Mouse (Mus musculus) lung, postnatal 0 days (tissue): ENCODE data around the gene Ano10. TPM values are rescaled to one million over a fixed set of nuclear protein-coding genes. Genes with fewer than 3 reads are reported as not detected.
A peak's percentile ranks its signal among the peaks of the same experiment; 100 is the strongest.

Experiments
- ATAC-seq: fragments of 200-750 bp; cut with Nextera tagmentation; 2 replicates; pipeline ENCODE4 v1.8.0; 2017; ENCODE audit warnings: moderate library complexity
- DNase-seq: peaks from one replicate; pipeline ENCODE4 v3.0.0-alpha.2; 2016; ENCODE audit warnings: low spot score
- H3K27ac ChIP-seq: fragments of 300-500 bp; sonication (generic); 2 replicates; pipeline ENCODE4 v1.5.1; 2014; ENCODE audit warnings: antibody characterized with exemption, mild to moderate bottlenecking, low read length, mixed read lengths
- H3K27me3 ChIP-seq: fragments of 300-500 bp; sonication (generic); replicated peaks from 2 replicates; pipeline ENCODE4 v1.6.1; 2014; ENCODE audit warnings: low read length, mixed read lengths; ENCODE audit not compliant: insufficient read depth
- H3K36me3 ChIP-seq: fragments of 300-500 bp; sonication (generic); 2 replicates; pipeline ENCODE4 v1.6.1; 2014; ENCODE audit warnings: low read length, mixed read lengths; ENCODE audit not compliant: insufficient read depth
- H3K4me1 ChIP-seq: fragments of 300-500 bp; sonication (generic); 2 replicates; pipeline ENCODE4 v1.6.1; 2014; ENCODE audit warnings: antibody characterized with exemption, low read depth, low read length, mixed read lengths; ENCODE audit not compliant: insufficient read depth
- H3K4me2 ChIP-seq: fragments of 300-500 bp; sonication (generic); replicated peaks from 2 replicates; pipeline ENCODE4 v1.6.1; 2014; ENCODE audit warnings: low read depth, mild to moderate bottlenecking, low read length, moderate library complexity, mixed read lengths
- H3K4me3 ChIP-seq: fragments of 300-500 bp; sonication (generic); 2 replicates; pipeline ENCODE4 v1.5.1; 2014; ENCODE audit warnings: low read depth, low read length
- H3K9ac ChIP-seq: fragments of 300-500 bp; sonication (generic); replicated peaks from 2 replicates; pipeline ENCODE4 v1.6.1; 2014; ENCODE audit warnings: low read depth, mild to moderate bottlenecking
- H3K9me3 ChIP-seq: fragments of 300-500 bp; sonication (generic); 2 replicates; pipeline ENCODE4 v1.6.1; 2016; ENCODE audit warnings: low read length, mixed read lengths
- CTCF ChIP-seq: IDR thresholded peaks from 2 replicates; pipeline ENCODE4 v1.5.1; 2016; ENCODE audit warnings: antibody characterized with exemption, mild to moderate bottlenecking
- EP300 ChIP-seq: IDR thresholded peaks from 2 replicates; pipeline ENCODE4 v1.6.1; 2016; ENCODE audit warnings: antibody characterized with exemption, mild to moderate bottlenecking, control low read depth
- WGBS: fragments of 180-500 bp; shearing (Covaris S2); extraction: QIAGEN DNeasy Blood & Tissue Kit; methylation state at CpG from one replicate; pipeline ENCODE4 v1.1.7; 2014; 5-methylcytosine and 5-hydroxymethylcytosine counted together
- polyA plus RNA-seq: library from polyadenylated mRNA; unstranded; fragments of >200 nt; fragmentation: Nextera tagmentation; extraction: Ambion mirVana; gene quantifications from 2 replicates; pipeline ENCODE4 v1.2.1, GENCODE M21; 2015

The Ano10 gene
- polyA plus RNA-seq, 1 experiment from 2014 or later: 41.6 TPM

- 71% methylated on average over 4 of the region's 4 CpGs for WGBS
- ATAC-seq (no peak), DNase-seq (no peak)
- Histone ChIP-seq H3K9ac (no peak overlapping the region), H3K4me3 (no peak overlapping the region), H3K9me3 (no peaks in the 10 kb centered on the region), H3K4me2 (no peak overlapping the region), H3K36me3 (peaks cover 4% of the 10 kb centered on the region; the same call in 1 of the 2 replicates), H3K27ac (no peak overlapping the region), H3K4me1 (no peaks in the 10 kb centered on the region), H3K27me3 (no peaks in the 10 kb centered on the region)
- TF ChIP-seq EP300 (no peak), CTCF (no peak)
Observed at GRCm38 (mm10) chr9:122245471-122245870, 48.8 kb downstream of the Ano10 start.

GRCm38 (mm10) chr9:122244800-122245165, 49.4 kb downstream of the Ano10 start:
- no peak for ATAC-seq
- DNase-seq: no peak
- Histone ChIP-seq H3K36me3 (peaks cover 4% of the 10 kb centered on the region; the same call in 1 of the 2 replicates), H3K4me1 (no peaks in the 10 kb centered on the region), H3K27me3 (no peaks in the 10 kb centered on the region), H3K9me3 (no peaks in the 10 kb centered on the region), H3K4me2 (no peak overlapping the region), H3K4me3 (no peak overlapping the region), H3K9ac (no peak overlapping the region), H3K27ac (no peak overlapping the region)
- 38% methylated on average over 2 of the region's 2 CpGs for WGBS
- TF ChIP-seq EP300 (no peak), CTCF (no peak)

GRCm38 (mm10) chr9:122244080-122244799, 50.0 kb downstream of the Ano10 start:
- Histone ChIP-seq H3K27ac (no peak overlapping the region), H3K4me2 (no peak overlapping the region), H3K9me3 (no peaks in the 10 kb centered on the region), H3K36me3 (peaks cover 4% of the 10 kb centered on the region; the same call in 1 of the 2 replicates), H3K27me3 (no peaks in the 10 kb centered on the region), H3K9ac (no peak overlapping the region), H3K4me3 (no peak overlapping the region), H3K4me1 (no peaks in the 10 kb centered on the region)
- TF ChIP-seq CTCF (peak; percentile 84), EP300 (0 out of 2 replicates have a peak, but pooled peaks have one; percentile 10)
- 39% methylated on average over 4 of the region's 4 CpGs for WGBS
- peak; percentile 58 for DNase-seq
- no peak for ATAC-seq

GRCm38 (mm10) chr9:122243297-122243696, 50.9 kb downstream of the Ano10 start:
- Histone ChIP-seq H3K4me2 (no peak overlapping the region), H3K27me3 (no peaks in the 10 kb centered on the region), H3K9ac (no peak overlapping the region)

GRCm38 (mm10) chr9:122242856-122243255, 51.4 kb downstream of the Ano10 start:
- ATAC-seq (no peak), DNase-seq (no peak)
- WGBS: 11% methylated on average over 7 of the region's 7 CpGs

More at GRCm38 (mm10) chr9:122243297-122243696, 50.9 kb downstream of the Ano10 start:
- DNase-seq (no peak), ATAC-seq (no peak)
- no peak for TF ChIP-seq CTCF
- no peak for TF ChIP-seq EP300
- H3K27ac ChIP-seq: no peak overlapping the region
- no peaks in the 10 kb centered on the region for H3K4me1 ChIP-seq
- H3K9me3 ChIP-seq: no peaks in the 10 kb centered on the region
- H3K36me3 ChIP-seq: peaks cover 4% of the 10 kb centered on the region; the same call in 1 of the 2 replicates
- no peak overlapping the region for H3K4me3 ChIP-seq
- WGBS: 62% methylated on average over 1 of the region's 1 CpGs

GRCm38 (mm10) chr9:122241812-122242400, 52.3 kb downstream of the Ano10 start:
- Histone ChIP-seq H3K4me2 (no peak overlapping the region), H3K36me3 (peaks cover 4% of the 10 kb centered on the region; the same call in 1 of the 2 replicates), H3K27me3 (no peaks in the 10 kb centered on the region), H3K4me1 (no peaks in the 10 kb centered on the region), H3K9me3 (no peaks in the 10 kb centered on the region), H3K4me3 (no peak overlapping the region), H3K27ac (no peak overlapping the region), H3K9ac (no peak overlapping the region)
- DNase-seq (no peak), ATAC-seq (no peak)
- WGBS: 66% methylated on average over 10 of the region's 10 CpGs
- TF ChIP-seq EP300 (no peak), CTCF (no peak)

More at GRCm38 (mm10) chr9:122242856-122243255, 51.4 kb downstream of the Ano10 start:
- Histone ChIP-seq H3K27ac (no peak overlapping the region), H3K9me3 (no peaks in the 10 kb centered on the region), H3K27me3 (no peaks in the 10 kb centered on the region), H3K4me1 (no peaks in the 10 kb centered on the region), H3K36me3 (peaks cover 4% of the 10 kb centered on the region; the same call in 1 of the 2 replicates), H3K4me2 (no peak overlapping the region), H3K4me3 (no peak overlapping the region), H3K9ac (no peak overlapping the region)
- TF ChIP-seq CTCF (no peak), EP300 (no peak)
